Mouse (Mus musculus) megakaryocyte, adult 5-6 weeks (primary cell): ENCODE results near the gene Tmed5. TPM values are rescaled to one million over a fixed set of nuclear protein-coding genes. Genes with fewer than 3 reads are reported as not detected.

Experiments
- total RNA-seq, 2 experiments: library from RNA; stranded (forward) in 1 of 2; stranded (reverse) in 1 of 2; fragments of 153-499, 151-499 nt in 1 of 2; fragments of 221-1000, 200-1000 nt in 1 of 2; gene quantifications; 2 replicates each; pipeline versions ENCODE4 v1.2.3 to v1.2.4; 2015 to 2017

The Tmed5 gene
- total RNA-seq, 2 experiments from 2014 or later, result 86.1 to 94.6 TPM

Other genes with a start within 250 kb of the Tmed5 start
- 281 and 294 TPM in 2 replicates for gene Rpl5, start 232.1 kb downstream of the Tmed5 start, total RNA-seq (2015)
- gene Rpl5, start 232.1 kb downstream of the Tmed5 start, total RNA-seq (2017), result 116 and 124 TPM in 2 replicates
- gene Fam69a, start 145.5 kb downstream of the Tmed5 start, total RNA-seq (2015), result 138 and 149 TPM in 2 replicates
- gene Fam69a, start 145.5 kb downstream of the Tmed5 start, total RNA-seq (2017), result 55.5 and 60.0 TPM in 2 replicates
- gene Mtf2, start 66.9 kb downstream of the Tmed5 start, total RNA-seq (2015), result 32.5 and 36.9 TPM in 2 replicates
- 33.3 and 46.3 TPM in 2 replicates for gene Mtf2, start 66.9 kb downstream of the Tmed5 start, total RNA-seq (2017)
- 7.2 and 7.9 TPM in 2 replicates for gene Ccdc18, start 255 bp upstream of the Tmed5 start, total RNA-seq (2015)
- 11.7 and 13.0 TPM in 2 replicates for gene Ccdc18, start 255 bp upstream of the Tmed5 start, total RNA-seq (2017)
- 158 and 178 TPM in 2 replicates for gene Dr1, start 136.3 kb upstream of the Tmed5 start, total RNA-seq (2015)
- gene Dr1, start 136.3 kb upstream of the Tmed5 start, total RNA-seq (2017), result 116 and 118 TPM in 2 replicates
- gene Pigg, start 180.0 kb upstream of the Tmed5 start, total RNA-seq (2015), result 2.7 and 2.9 TPM in 2 replicates
- 3.9 and 5.0 TPM in 2 replicates for gene Pigg, start 180.0 kb upstream of the Tmed5 start, total RNA-seq (2017)
- gene Gm42517, start 235.3 kb upstream of the Tmed5 start, total RNA-seq (2015), result not detected in 2 replicates
- not detected in 2 replicates for gene Gm42517, start 235.3 kb upstream of the Tmed5 start, total RNA-seq (2017)